Mouse (Mus musculus) urinary bladder, postnatal 4 days (tissue): ENCODE results near the gene Morf4l1.
A peak's percentile ranks its signal among the peaks of the same experiment; 100 is the strongest.
"Not testable (repeated sequence)": the region's sequence is repeated elsewhere in the genome, so short reads cannot be mapped to it uniquely, and the experiment has no call there.

Source experiments
- DNase-seq, 2 experiments: peaks; one replicate each; pipeline ENCODE4 v3.0.0; 2021 to 2022; ENCODE audit warnings: low spot score in 2 of 2

Gene Morf4l1

GRCm38 (mm10) chr9:90060932-90061331, 53.6 kb downstream of the Morf4l1 start:
- not testable (repeated sequence) for DNase-seq

GRCm38 (mm10) chr9:90060574-90060875, 54.0 kb downstream of the Morf4l1 start:
- no peak for DNase-seq

GRCm38 (mm10) chr9:90059828-90060573, 54.6 kb downstream of the Morf4l1 start:
- no peak for DNase-seq

- DNase-seq, result no peak
Observed at GRCm38 (mm10) chr9:90056716-90057115, 57.9 kb downstream of the Morf4l1 start.

- DNase-seq, result no peak
Observed at GRCm38 (mm10) chr9:90055911-90056310, 58.7 kb downstream of the Morf4l1 start.

GRCm38 (mm10) chr9:90055409-90055808, 59.2 kb downstream of the Morf4l1 start:
- DNase-seq, result no peak

GRCm38 (mm10) chr9:90054371-90055145, 60.0 kb downstream of the Morf4l1 start:
- DNase-seq, result peak; percentile 58 to 76

- DNase-seq, result no peak
Observed at GRCm38 (mm10) chr9:90053852-90054251, 60.7 kb downstream of the Morf4l1 start, which contains the start of gene Ctsh. Gene Ctsh, plus strand, starts transcription at chr9:90054152.

GRCm38 (mm10) chr9:90047937-90048627, 66.5 kb downstream of the Morf4l1 start:
- DNase-seq, result no peak

GRCm38 (mm10) chr9:90045191-90045590, 69.4 kb downstream of the Morf4l1 start:
- no peak for DNase-seq

GRCm38 (mm10) chr9:90042906-90043305, 71.7 kb downstream of the Morf4l1 start:
- DNase-seq, result not testable (repeated sequence)
